Mouse (Mus musculus) CH12F3 (cell line): ENCODE measurements at regions not wholly inside any gene's neighbourhood (a gene's known extent, or its start where the extent isn't known, plus 50 kb on each side); places are given as distances from the start of the nearest gene placed in this dataset.

ENCODE experiments used
- in situ Hi-C: fragments of 300-500 bp; cut with MboI; formaldehyde crosslinking; loops from 2 replicates; pipeline ENCODE4 v1.14.3; 2020; ENCODE audit warnings: low sequenced_read_pairs

GRCm38 (mm10) chr11:19851022-19851615, 73.1 kb upstream of the Spred2 start:
- in situ Hi-C loops, result no loop called here

DNA sequence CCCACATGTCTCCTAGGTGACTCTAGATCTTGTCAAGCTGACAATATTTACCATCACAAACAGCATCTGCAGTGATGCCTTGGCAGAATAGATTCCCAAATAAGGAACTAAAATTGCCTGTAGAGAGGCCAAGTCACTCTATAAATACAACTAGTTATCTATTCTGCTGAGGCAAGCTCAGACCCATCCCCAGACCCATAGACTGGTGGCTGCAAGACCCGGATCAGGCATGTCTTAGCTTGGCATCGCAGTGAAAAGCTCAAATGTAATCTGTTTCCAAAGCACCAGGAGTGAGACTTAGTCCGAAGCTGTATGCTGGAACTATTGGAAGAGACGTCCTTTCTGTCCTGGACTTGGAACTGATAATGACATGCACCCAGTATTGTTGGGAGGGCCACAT, 62.6 kb upstream of the Spred2 start:
- in situ Hi-C loops, result no loop called here

DNA sequence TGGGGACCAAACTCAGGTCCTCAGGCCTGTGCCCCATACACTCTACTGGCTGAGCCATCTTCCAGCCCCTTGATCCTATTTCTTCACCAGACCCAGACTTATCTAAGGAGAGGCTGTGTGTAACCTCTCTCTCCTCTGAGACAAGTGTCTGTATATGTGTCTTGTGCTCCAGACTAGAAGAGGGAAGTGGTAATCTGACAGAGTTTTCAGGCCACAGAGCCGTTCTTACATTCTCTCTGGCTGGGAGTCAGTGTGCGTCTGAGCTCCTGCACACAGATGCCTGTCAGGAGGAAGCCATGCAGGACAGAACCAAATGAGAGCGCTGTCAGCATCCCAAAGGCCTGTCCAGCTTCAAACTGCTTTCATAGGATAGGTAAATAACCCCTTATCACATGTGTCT, 60.8 kb upstream of the Spred2 start:
- in situ Hi-C loops, result no loop called here

DNA sequence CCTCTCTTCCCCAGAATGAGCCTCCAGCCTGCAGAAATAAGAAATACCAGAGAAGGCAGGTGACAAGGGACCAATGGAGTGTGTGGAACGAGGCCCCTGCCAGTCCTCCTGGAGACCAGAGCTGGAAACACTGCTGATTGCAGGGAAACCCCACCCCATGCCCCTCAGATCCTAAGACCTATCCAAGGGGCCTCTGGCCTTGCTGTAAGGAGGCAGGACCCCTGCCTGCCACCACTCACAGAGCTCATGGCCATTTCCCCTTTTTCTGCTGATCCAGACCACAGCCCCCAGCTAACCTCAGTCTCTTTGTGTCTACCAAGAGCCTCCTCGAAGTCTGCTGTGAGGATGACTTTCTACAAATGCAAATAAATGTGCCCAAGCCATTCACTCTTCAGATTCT, 57.9 kb upstream of the Spred2 start:
- in situ Hi-C loops, result no loop called here

DNA sequence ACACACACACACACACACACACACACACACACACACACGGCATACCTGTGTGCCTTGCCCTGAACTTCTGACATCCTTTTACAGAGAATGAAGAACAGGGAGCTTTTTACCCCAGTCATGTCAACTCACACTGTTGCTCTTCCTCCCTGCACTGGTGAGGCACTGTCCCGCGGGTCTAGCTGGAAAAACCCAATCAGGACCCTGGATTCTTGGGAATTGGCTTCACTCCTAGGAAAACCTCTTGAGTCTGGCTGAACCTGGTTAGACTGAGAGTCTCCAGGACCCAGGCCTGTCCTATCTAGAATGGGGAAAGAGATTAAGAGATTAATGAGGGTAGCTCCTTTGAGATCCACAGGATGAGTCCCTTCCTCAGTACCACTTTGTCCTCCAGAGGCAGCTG, 54.5 kb upstream of the Spred2 start:
- in situ Hi-C loops, result no loop called here

DNA sequence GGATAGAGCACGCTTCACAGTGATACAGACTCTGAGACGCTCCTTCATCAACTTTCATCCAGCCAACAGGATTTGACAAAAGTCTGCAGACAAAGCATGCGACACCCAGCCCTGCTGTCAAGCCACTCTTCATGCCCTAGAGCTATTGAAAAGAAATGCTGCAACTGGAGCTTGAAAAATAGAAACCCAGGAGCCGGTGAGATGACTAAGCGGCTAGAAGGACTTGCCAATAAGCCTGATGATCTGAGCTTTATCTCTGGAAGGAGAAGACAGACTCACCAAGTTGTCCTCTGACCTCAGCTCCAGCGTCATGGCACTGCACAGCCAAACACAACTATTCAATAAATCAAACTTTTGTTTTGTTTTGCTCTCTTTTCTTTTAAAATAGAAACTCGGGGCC, 54.0 kb upstream of the Spred2 start:
- in situ Hi-C loops, result no loop called here

- in situ Hi-C loops, result no loop called here
These were observed 50.4 kb upstream of the Spred2 start for GRCm38 (mm10) chr11:19873796-19874195.
